Mouse (Mus musculus) erythroblast, embryonic 14.5 days (primary cell): ENCODE measurements around the gene Gbx2. TPM values are rescaled to one million over a fixed set of nuclear protein-coding genes. Genes with fewer than 3 reads are reported as not detected.

ENCODE experiments used
- H3K27me3 ChIP-seq: 2 replicates; pipeline ENCODE4 v1.6.1; 2012; ENCODE audit warnings: inconsistent platforms; ENCODE audit not compliant: control insufficient read depth
- H3K36me3 ChIP-seq: 2 replicates; pipeline ENCODE4 v1.6.1; 2012; ENCODE audit warnings: mild to moderate bottlenecking, inconsistent platforms; ENCODE audit not compliant: control insufficient read depth
- H3K4me1 ChIP-seq: 2 replicates; pipeline ENCODE4 v1.6.1; 2012; ENCODE audit warnings: inconsistent platforms; ENCODE audit not compliant: control insufficient read depth
- H3K4me3 ChIP-seq: replicated peaks from 2 replicates; pipeline ENCODE3; 2012; ENCODE audit warnings: moderate library complexity, mild to moderate bottlenecking, inconsistent platforms
- H3K9me3 ChIP-seq: 2 replicates; pipeline ENCODE4 v1.6.1; 2012; ENCODE audit warnings: low read length, inconsistent platforms, mixed read lengths; ENCODE audit not compliant: control insufficient read depth
- GATA1 ChIP-seq: IDR thresholded peaks from 2 replicates; pipeline ENCODE4 v1.6.1; 2012; ENCODE audit warnings: low read length, inconsistent platforms, mixed read lengths
- TAL1 ChIP-seq: IDR thresholded peaks from 3 replicates; pipeline ENCODE4 v1.6.1; 2012; ENCODE audit warnings: low read length, inconsistent platforms, mixed read lengths
- polyA plus RNA-seq: library from polyadenylated mRNA; stranded (reverse); fragments of >175 nt; gene quantifications from 2 replicates; pipeline ENCODE4 v1.2.3, GENCODE M21; 2012

Gene Gbx2
- polyA plus RNA-seq, 1 experiment = not detected

- H3K9me3 ChIP-seq = peaks cover 9% of the 10 kb centered on the region
- H3K4me1 ChIP-seq = peaks cover 5% of the 10 kb centered on the region
- no peak for TF ChIP-seq TAL1
- TF ChIP-seq GATA1 = no peak
- no peak overlapping the region for H3K4me3 ChIP-seq
- H3K36me3 ChIP-seq = no peaks in the 10 kb centered on the region
- peaks cover 100% of the 10 kb centered on the region for H3K27me3 ChIP-seq
Measured at GRCm38 (mm10) chr1:89930551-89930950, 428 bp downstream of the Gbx2 start.

DNA sequence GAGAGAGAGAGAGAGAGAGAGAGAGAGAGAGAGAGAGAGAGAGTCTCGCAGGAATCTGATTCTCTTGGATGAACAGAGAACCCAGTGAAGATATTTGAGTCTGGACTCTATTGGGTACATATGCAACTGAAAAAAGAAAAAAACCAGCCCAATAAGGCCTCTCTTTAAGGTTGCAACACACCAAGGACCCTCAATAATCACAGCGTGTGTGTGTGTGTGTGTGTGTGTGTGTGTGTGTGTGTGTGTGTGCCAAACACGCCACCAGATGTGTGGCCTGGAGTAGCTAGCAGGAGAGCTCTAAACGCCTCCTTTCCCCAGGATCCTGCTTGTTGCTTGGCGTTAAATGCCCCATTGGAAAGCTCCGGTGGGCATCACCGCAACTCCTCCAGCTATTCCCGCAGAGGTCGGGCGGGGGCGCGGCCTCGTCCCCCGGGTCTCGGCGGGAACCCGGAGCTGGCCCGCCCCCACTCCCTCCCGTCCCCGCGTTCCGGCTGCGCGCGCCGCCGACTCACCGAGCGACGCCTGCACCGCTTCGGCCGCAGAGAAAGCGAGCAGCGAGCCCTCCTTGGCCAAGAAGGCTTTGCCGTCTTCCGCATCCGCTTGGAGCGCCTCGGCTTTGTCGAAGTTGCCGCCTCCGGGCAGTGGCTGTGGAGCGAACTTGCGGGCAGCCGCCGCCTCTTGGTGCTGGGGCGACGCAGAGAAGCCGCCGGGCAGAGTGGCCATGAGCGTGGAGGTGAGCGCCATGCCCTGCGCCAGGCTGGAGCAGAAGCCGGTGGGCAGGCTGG is 1.1 kb downstream of the Gbx2 start:
- Histone ChIP-seq H3K9me3 (peaks cover 9% of the 10 kb centered on the region), H3K27me3 (peaks cover 98% of the 10 kb centered on the region), H3K4me3 (no peak overlapping the region), H3K4me1 (peaks cover 5% of the 10 kb centered on the region), H3K36me3 (no peaks in the 10 kb centered on the region)
- TF ChIP-seq TAL1 (no peak), GATA1 (no peak)

- Histone ChIP-seq H3K9me3 (peaks cover 9% of the 10 kb centered on the region), H3K36me3 (no peaks in the 10 kb centered on the region), H3K4me1 (peaks cover 5% of the 10 kb centered on the region), H3K27me3 (peaks cover 98% of the 10 kb centered on the region), H3K4me3 (no peak overlapping the region)
- TF ChIP-seq GATA1 (no peak), TAL1 (no peak)
Measured at GRCm38 (mm10) chr1:89929181-89929580, 1.8 kb downstream of the Gbx2 start.

GRCm38 (mm10) chr1:89928676-89929075 is 2.3 kb downstream of the Gbx2 start:
- TF ChIP-seq TAL1 (no peak), GATA1 (no peak)
- H3K4me1 ChIP-seq = peaks cover 5% of the 10 kb centered on the region
- H3K36me3 ChIP-seq = no peaks in the 10 kb centered on the region
- H3K9me3 ChIP-seq = peaks cover 9% of the 10 kb centered on the region
- no peak overlapping the region for H3K4me3 ChIP-seq
- peaks cover 98% of the 10 kb centered on the region for H3K27me3 ChIP-seq

GRCm38 (mm10) chr1:89927061-89927661 is 3.8 kb downstream of the Gbx2 start:
- Histone ChIP-seq H3K36me3 (no peaks in the 10 kb centered on the region), H3K4me3 (no peak overlapping the region), H3K4me1 (peaks cover 5% of the 10 kb centered on the region), H3K27me3 (peaks cover 97% of the 10 kb centered on the region), H3K9me3 (peaks cover 9% of the 10 kb centered on the region)
- TF ChIP-seq GATA1 (no peak), TAL1 (no peak)

DNA sequence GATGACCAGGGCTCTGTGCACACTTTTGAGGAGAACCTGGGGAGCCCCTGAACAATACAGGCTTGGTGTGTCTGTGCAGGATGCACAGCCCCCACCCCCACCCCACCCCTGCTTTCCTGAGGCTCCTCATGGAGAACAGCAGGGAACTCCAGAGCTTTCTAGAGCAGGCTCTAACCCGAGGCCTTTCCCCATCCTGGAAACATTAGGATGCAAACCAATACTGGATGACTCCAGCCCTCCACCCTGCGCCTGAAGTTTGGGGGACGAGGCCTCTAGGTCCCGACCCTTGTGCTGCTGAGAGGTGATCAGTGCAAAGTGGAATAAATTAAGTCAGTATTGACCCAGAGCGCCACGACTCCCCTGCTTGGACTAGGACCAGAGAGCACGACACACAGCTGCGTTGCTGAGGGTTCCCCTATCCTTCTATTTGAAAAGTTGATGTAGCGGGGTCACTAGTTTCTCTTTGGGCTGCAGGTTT is 4.4 kb downstream of the Gbx2 start:
- H3K36me3 ChIP-seq = no peaks in the 10 kb centered on the region
- no peak for TF ChIP-seq TAL1
- TF ChIP-seq GATA1 = no peak
- peaks cover 97% of the 10 kb centered on the region for H3K27me3 ChIP-seq
- H3K9me3 ChIP-seq = peaks cover 9% of the 10 kb centered on the region
- H3K4me1 ChIP-seq = peaks cover 5% of the 10 kb centered on the region
- H3K4me3 ChIP-seq = no peak overlapping the region

DNA sequence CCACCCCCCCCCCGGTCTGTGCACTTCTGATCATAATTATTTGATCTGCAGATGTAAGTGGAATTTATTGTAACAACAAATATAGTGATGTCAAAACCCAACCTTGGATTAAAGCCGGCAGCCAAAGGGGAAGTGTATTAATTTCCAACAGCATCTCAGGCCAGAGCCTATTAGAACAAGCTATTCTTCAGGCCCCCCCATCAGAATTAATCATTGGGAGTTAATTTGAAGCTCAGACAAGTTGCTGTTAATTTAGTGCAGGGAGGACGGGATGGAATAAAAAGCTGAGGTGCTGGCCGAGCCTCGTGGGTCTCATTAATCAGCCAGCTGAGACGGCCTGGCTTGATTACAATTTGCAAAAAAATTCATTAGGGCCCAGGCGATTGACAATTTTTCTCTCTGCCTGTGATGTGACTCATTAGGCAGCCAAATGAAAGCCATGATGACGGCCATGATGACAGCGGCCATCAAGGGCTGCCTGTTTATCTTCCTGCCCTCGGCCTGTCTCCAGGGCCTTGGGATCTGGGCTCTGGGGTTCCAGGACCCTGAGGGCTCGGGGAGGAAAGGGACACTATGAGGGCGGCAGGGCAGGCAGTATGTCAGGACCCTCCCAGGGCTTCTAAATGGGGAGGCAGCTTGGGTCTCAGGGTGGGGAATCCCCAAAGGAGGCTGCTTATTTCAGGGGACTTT is 5.3 kb downstream of the Gbx2 start:
- no peaks in the 10 kb centered on the region for H3K36me3 ChIP-seq
- peaks cover 94% of the 10 kb centered on the region for H3K27me3 ChIP-seq
- H3K4me3 ChIP-seq = no peak overlapping the region
- no peaks in the 10 kb centered on the region for H3K4me1 ChIP-seq
- no peaks in the 10 kb centered on the region; the same call in 1 of the 2 replicates for H3K9me3 ChIP-seq
- no peak for TF ChIP-seq TAL1
- TF ChIP-seq GATA1 = no peak

- H3K4me3 ChIP-seq = no peak overlapping the region
- H3K4me1 ChIP-seq = no peaks in the 10 kb centered on the region
- TF ChIP-seq GATA1 = no peak
- no peak for TF ChIP-seq TAL1
- H3K27me3 ChIP-seq = peaks cover 85% of the 10 kb centered on the region
- no peaks in the 10 kb centered on the region for H3K36me3 ChIP-seq
- no peaks in the 10 kb centered on the region for H3K9me3 ChIP-seq
Measured at GRCm38 (mm10) chr1:89923642-89924020, 7.3 kb downstream of the Gbx2 start.

GRCm38 (mm10) chr1:89922883-89923641 is 7.9 kb downstream of the Gbx2 start:
- Histone ChIP-seq H3K9me3 (no peaks in the 10 kb centered on the region), H3K4me3 (no peak overlapping the region), H3K36me3 (no peaks in the 10 kb centered on the region), H3K27me3 (peaks cover 79% of the 10 kb centered on the region), H3K4me1 (no peaks in the 10 kb centered on the region)
- TF ChIP-seq TAL1 = no peak
